In the genomic region with DNA sequence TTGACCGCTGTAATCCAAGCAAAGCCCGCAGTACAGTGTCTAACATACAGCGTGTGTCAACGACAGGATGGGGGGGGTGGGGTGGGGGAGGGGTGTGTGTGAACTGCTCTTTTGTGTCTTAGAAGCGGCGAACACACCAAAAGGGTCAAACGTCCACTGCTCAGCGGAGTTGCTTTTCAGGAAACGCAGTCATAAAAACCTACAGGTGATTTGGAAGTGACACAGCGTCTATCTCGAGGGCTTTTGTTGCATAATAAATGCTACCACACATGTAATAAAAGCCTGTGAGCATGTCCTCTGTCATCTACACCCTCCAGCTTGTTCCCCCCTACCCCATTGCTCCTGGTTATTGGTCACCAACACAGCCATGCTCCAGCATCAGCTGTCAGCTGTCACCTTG, we compare ENCODE assay signal across 7 mouse cellular contexts. TPM values are rescaled to one million over a fixed set of nuclear protein-coding genes. Genes with fewer than 3 reads are reported as not detected.
DNase-seq lines count a peak whose midpoint lies in the region; ATAC-seq and TF ChIP-seq lines count a peak whose summit lies in the region.

No protein-coding gene starts in this region.

- H3K4me2 ChIP-seq in forebrain, embryonic 14.5 days (ENCODE audit: low read length), result peak overlapping the region; percentile 44
- H3K4me2 ChIP-seq in stomach, embryonic 16.5 days (ENCODE audit: low read depth, low read length), result peak overlapping the region; percentile 58

- H3K9me3 ChIP-seq in forebrain, embryonic 14.5 days (replicated peaks; ENCODE audit: control insufficient read depth, low read length), result no peaks in the 10 kb centered on the region
- no peaks in the 10 kb centered on the region for H3K9me3 ChIP-seq in stomach, embryonic 16.5 days (replicated peaks; ENCODE audit: control insufficient read depth, low read length)

- no peak for TF ChIP-seq CTCF in spleen, adult 2 months (IDR thresholded peaks at IDR 0.05; ENCODE audit: extremely low read depth, insufficient read depth, insufficient read length, insufficient replicate concordance)
- no peak for TF ChIP-seq CTCF in liver, adult 2 months (IDR thresholded peaks at IDR 0.05; ENCODE audit: low read depth, low read length)

- no peak for TF ChIP-seq POLR2A in spleen, adult 2 months (IDR thresholded peaks at IDR 0.05; ENCODE audit: low read depth, low read length)
- no peak for TF ChIP-seq POLR2A in liver, adult 2 months (IDR thresholded peaks at IDR 0.05; ENCODE audit: extremely low read depth, insufficient read depth, low read length)

- 0 out of 2 replicates have a peak overlapping the region, but pooled peaks have one; percentile 9 for H3K9ac ChIP-seq in forebrain, embryonic 14.5 days (ENCODE audit: low read length)
- peak overlapping the region; percentile 20; the same call in 1 of the 2 replicates for H3K9ac ChIP-seq in liver, adult 2 months (ENCODE audit: low read depth, low read length)
- H3K9ac ChIP-seq in stomach, embryonic 16.5 days (ENCODE audit: low read length), result peak overlapping the region; percentile 53; the same call in 1 of the 2 replicates

- H3K4me1 ChIP-seq in spleen, adult 2 months (ENCODE audit: control insufficient read depth, insufficient read depth, insufficient read length), result peaks cover 3% of the 10 kb centered on the region; the same call in 1 of the 2 replicates
- H3K4me1 ChIP-seq in forebrain, embryonic 14.5 days (ENCODE audit: control insufficient read depth, insufficient read depth, low read length), result peaks cover 6% of the 10 kb centered on the region
- peaks cover 9% of the 10 kb centered on the region for H3K4me1 ChIP-seq in liver, adult 2 months (ENCODE audit: control insufficient read depth, insufficient read depth, low read length)
- H3K4me1 ChIP-seq in stomach, embryonic 16.5 days (ENCODE audit: control insufficient read depth, insufficient read depth, low read length), result peaks cover 21% of the 10 kb centered on the region

- no peak overlapping the region for H3K27ac ChIP-seq in spleen, adult 2 months (ENCODE audit: insufficient read depth, low read length)
- H3K27ac ChIP-seq in forebrain, embryonic 14.5 days (ENCODE audit: low read depth, low read length), result peak overlapping the region; percentile 45
- H3K27ac ChIP-seq in liver, adult 2 months (replicated peaks; ENCODE audit: insufficient read depth, low read depth, low read length), result 0 out of 2 replicates have a peak overlapping the region, but pooled peaks have one; percentile 9
- H3K27ac ChIP-seq in stomach, embryonic 16.5 days (ENCODE audit: low read length), result peak overlapping the region; percentile 82

- no peaks in the 10 kb centered on the region for H3K36me3 ChIP-seq in spleen, adult 2 months (ENCODE audit: control insufficient read depth, insufficient read depth, low read length)
- no peaks in the 10 kb centered on the region for H3K36me3 ChIP-seq in forebrain, embryonic 14.5 days (ENCODE audit: control insufficient read depth, insufficient read depth, low read length)
- no peaks in the 10 kb centered on the region for H3K36me3 ChIP-seq in liver, adult 2 months (ENCODE audit: control insufficient read depth, insufficient read depth, low read length)
- no peaks in the 10 kb centered on the region for H3K36me3 ChIP-seq in stomach, embryonic 16.5 days (ENCODE audit: control insufficient read depth, insufficient read depth, low read length)

- no peak for ATAC-seq in forebrain, embryonic 14.5 days
- no peak for ATAC-seq in stomach, embryonic 16.5 days (ENCODE audit: insufficient read depth, low FRiP score)

- peak overlapping the region; percentile 40; the same call in 1 of the 2 replicates for H3K4me3 ChIP-seq in spleen, adult 2 months (ENCODE audit: extremely low read depth, insufficient read depth, insufficient read length)
- no peak overlapping the region for H3K4me3 ChIP-seq in forebrain, embryonic 14.5 days (ENCODE audit: low read depth, low read length)
- H3K4me3 ChIP-seq in liver, adult 2 months (ENCODE audit: insufficient read depth, low read depth, low read length), result no peak overlapping the region
- H3K4me3 ChIP-seq in stomach, embryonic 16.5 days (replicated peaks; ENCODE audit: low read length), result peak overlapping the region; percentile 35

- WGBS in spleen, adult 2 months, result 13% methylated on average over 11 of the region's 11 CpGs
- WGBS in forebrain, embryonic 14.5 days, result 23% methylated on average over 11 of the region's 11 CpGs
- WGBS in liver, adult 2 months, result 2% methylated on average over 11 of the region's 11 CpGs
- WGBS in stomach, embryonic 16.5 days, result 6% methylated on average over 11 of the region's 11 CpGs

- H3K27me3 ChIP-seq in spleen, adult 2 months (ENCODE audit: control insufficient read depth, insufficient read depth, low read length), result no peaks in the 10 kb centered on the region
- H3K27me3 ChIP-seq in forebrain, embryonic 14.5 days (replicated peaks; ENCODE audit: control insufficient read depth, insufficient read depth, low read length), result no peaks in the 10 kb centered on the region
- no peaks in the 10 kb centered on the region for H3K27me3 ChIP-seq in liver, adult 2 months (ENCODE audit: control insufficient read depth, insufficient read depth, low read length)
- H3K27me3 ChIP-seq in stomach, embryonic 16.5 days (ENCODE audit: control insufficient read depth, insufficient read depth, low read length), result no peaks in the 10 kb centered on the region

- no peak for DNase-seq in spleen, adult 2 months (ENCODE audit: low read depth in 1 of 2, low spot score in 2 of 2)
- DNase-seq in spleen, adult 12 weeks (ENCODE audit: low spot score), result no peak
- DNase-seq in forebrain, embryonic 14.5 days (ENCODE audit: low spot score), result peak; percentile 46
- no peak for DNase-seq in liver, adult 2 months (ENCODE audit: extremely low read depth, low read depth, low spot score)
- DNase-seq in layer of hippocampus, adult 18-20 months (ENCODE audit: low spot score in 2 of 2), result no peak
- DNase-seq in gastrocnemius, adult 18-20 months (ENCODE audit: low spot score), result no peak

- H3K79me2 ChIP-seq in liver, adult 2 months (ENCODE audit: control insufficient read depth, insufficient read depth, low read length), result peaks cover 5% of the 10 kb centered on the region

RNA-seq across cellular contexts. Expression of a gene that starts 4.5 kb away (rescaled TPM):
- polyA plus RNA-seq in spleen, adult 2 months (2012; rRNA removed), result 22.3 and 28.2 TPM in 2 replicates
- 10.0 and 15.0 TPM in 2 replicates for polyA plus RNA-seq in forebrain, embryonic 14.5 days (2014; fragmentation: Nextera tagmentation; extraction: Ambion mirVana)
- 18.2 and 19.7 TPM in 2 replicates for total RNA-seq in liver, adult 2 months (2014; rRNA removed)
- 6.1 and 7.3 TPM in 2 replicates for polyA plus RNA-seq in liver, adult 2 months (2012; rRNA removed)
- polyA plus RNA-seq in stomach, embryonic 16.5 days (2015; fragmentation: Nextera tagmentation; extraction: Ambion mirVana), result 28.3 and 29.9 TPM in 2 replicates
- 100 to 1,000 TPM in 1 of 2 experiments, 10 to 100 TPM in 1; 95.8 to 113 TPM for total RNA-seq in layer of hippocampus, adult 18-20 months (2021)
- total RNA-seq in gastrocnemius, adult 18-20 months (2021), result 10 to 100 TPM; 43.7 to 48.2 TPM

RNA-seq across cellular contexts. Expression of a gene that starts 34.9 kb away (rescaled TPM):
- polyA plus RNA-seq in spleen, adult 2 months (2012; rRNA removed), result 1.1 and 1.3 TPM in 2 replicates
- polyA plus RNA-seq in forebrain, embryonic 14.5 days (2014; fragmentation: Nextera tagmentation; extraction: Ambion mirVana), result not detected in 2 replicates
- total RNA-seq in liver, adult 2 months (2014; rRNA removed), result 0.28 and 0.67 TPM in 2 replicates
- 1.0 and 1.6 TPM in 2 replicates for polyA plus RNA-seq in liver, adult 2 months (2012; rRNA removed)
- polyA plus RNA-seq in stomach, embryonic 16.5 days (2015; fragmentation: Nextera tagmentation; extraction: Ambion mirVana), result 22.0 and 22.4 TPM in 2 replicates
- total RNA-seq in layer of hippocampus, adult 18-20 months (2021), result under 1 TPM in 1 of 2 experiments, not detected in 1; 0.10 TPM
- total RNA-seq in gastrocnemius, adult 18-20 months (2021), result under 1 TPM; 0.09 to 0.17 TPM

Comparison
In these comparisons a context has a peak if more than half of its experiments do, and no peak if none do; other contexts are left out.
1. H3K4me3 ChIP-seq: peak in spleen, adult 2 months (single experiment) and stomach, embryonic 16.5 days (single experiment); none in forebrain, embryonic 14.5 days (single experiment) and liver, adult 2 months (single experiment).
2. Peak in every context shown above with its lines, with median percentiles within 50 percentile points of each other: H3K9ac ChIP-seq.